In the genomic region with DNA sequence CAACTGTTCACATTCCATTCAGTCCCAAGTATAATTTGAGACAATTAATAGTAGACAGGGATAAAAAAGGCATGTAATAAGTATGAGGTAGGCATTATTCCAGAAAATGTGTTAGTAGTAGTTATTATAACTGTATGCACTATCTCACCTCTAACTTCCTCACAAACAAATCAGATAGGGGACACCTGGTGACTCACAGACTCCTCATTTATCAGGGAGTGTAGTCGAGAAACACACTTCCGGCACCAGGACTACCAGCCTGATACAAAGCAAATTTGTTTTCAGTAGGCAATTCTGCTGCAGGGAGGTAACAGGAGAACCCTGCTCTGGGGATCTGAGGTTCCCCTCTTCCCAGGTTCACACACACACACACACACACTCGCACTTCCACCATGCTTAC, we compare ENCODE assay signal across 24 mouse cellular contexts.
"Had no signal": no experiment of that assay in that cellular context is flagged by ENCODE, and none has a peak within 500 bp of the region (broad histone marks: within the 10 kb centered on the region; RNA-seq: fewer than 3 reads in every experiment).

No protein-coding gene starts in this region.

- H3K4me1 ChIP-seq: heart, embryonic 10.5 days; heart, embryonic 12.5 days; hindbrain, embryonic 10.5 days; hindbrain, embryonic 12.5 days; intestine, embryonic 15.5 days; limb, embryonic 10.5 days; limb, embryonic 12.5 days had no signal

- H3K4me2 ChIP-seq: heart, embryonic 12.5 days; hindbrain, embryonic 12.5 days; hindbrain, embryonic 14.5 days; intestine, embryonic 15.5 days; limb, embryonic 12.5 days had no signal

- H3K4me3 ChIP-seq: gastrocnemius, adult 2 months; heart, embryonic 10.5 days; heart, embryonic 12.5 days; hindbrain, embryonic 10.5 days; hindbrain, embryonic 12.5 days; intestine, embryonic 15.5 days; layer of hippocampus, adult 2 months; left cerebral cortex, adult 2 months; limb, embryonic 10.5 days; limb, embryonic 12.5 days had no signal

- ATAC-seq: hindbrain, embryonic 16.5 days; inflammation-experienced regulatory T-cells, adult 6 months; intestine, embryonic 15.5 days; intestine, postnatal 0 days had no signal

- H3K27ac ChIP-seq: gastrocnemius, adult 2 months; heart, embryonic 10.5 days; hindbrain, embryonic 12.5 days; hindbrain, embryonic 14.5 days; intestine, embryonic 15.5 days; layer of hippocampus, adult 2 months; left cerebral cortex, adult 2 months; limb, embryonic 10.5 days; limb, embryonic 12.5 days had no signal

- DNase-seq: gastrocnemius, adult 2 months; gastrocnemius, postnatal 10 days; gastrocnemius, postnatal 25 days; heart, postnatal 10 days; heart, postnatal 4 days; kidney, adult 18-20 months; kidney, adult 8-10 months; kidney, postnatal 10 days; kidney, postnatal 25 days; kidney, postnatal 4 days; liver had no signal

- H3K9me3 ChIP-seq: heart, embryonic 10.5 days; heart, embryonic 12.5 days; hindbrain, embryonic 12.5 days; intestine, embryonic 15.5 days; limb, embryonic 10.5 days; limb, embryonic 12.5 days had no signal

- H3K36me3 ChIP-seq: heart, embryonic 10.5 days; heart, embryonic 12.5 days; hindbrain, embryonic 10.5 days; hindbrain, embryonic 12.5 days; intestine, embryonic 15.5 days; limb, embryonic 10.5 days; limb, embryonic 12.5 days had no signal

- H3K27me3 ChIP-seq: heart, embryonic 12.5 days; hindbrain, embryonic 12.5 days; intestine, embryonic 15.5 days; limb, embryonic 12.5 days had no signal

- H3K9ac ChIP-seq: heart, embryonic 12.5 days; hindbrain, embryonic 12.5 days; hindbrain, embryonic 14.5 days; intestine, embryonic 15.5 days; limb, embryonic 12.5 days had no signal
